Mouse (Mus musculus): ENCODE measurements around the gene Sema4d.
"Not testable (repeated sequence)": the region's sequence is repeated elsewhere in the genome, so short reads cannot be mapped to it uniquely, and the experiment has no call there.

The Sema4d gene

GRCm38 (mm10) chr13:51793425-51793891 is at the start of gene Sema4d:
Sema4d (minus strand) TSS chr13:51793747.
- DNase-seq (ENCODE audit: low read depth) = peak; percentile 79

- no peak for DNase-seq (ENCODE audit: low read depth)
Observed at GRCm38 (mm10) chr13:51843298-51843697, 49.8 kb upstream of the Sema4d start.

GRCm38 (mm10) chr13:51842773-51843172 is 49.2 kb upstream of the Sema4d start:
- DNase-seq (ENCODE audit: low read depth) = no peak

DNA sequence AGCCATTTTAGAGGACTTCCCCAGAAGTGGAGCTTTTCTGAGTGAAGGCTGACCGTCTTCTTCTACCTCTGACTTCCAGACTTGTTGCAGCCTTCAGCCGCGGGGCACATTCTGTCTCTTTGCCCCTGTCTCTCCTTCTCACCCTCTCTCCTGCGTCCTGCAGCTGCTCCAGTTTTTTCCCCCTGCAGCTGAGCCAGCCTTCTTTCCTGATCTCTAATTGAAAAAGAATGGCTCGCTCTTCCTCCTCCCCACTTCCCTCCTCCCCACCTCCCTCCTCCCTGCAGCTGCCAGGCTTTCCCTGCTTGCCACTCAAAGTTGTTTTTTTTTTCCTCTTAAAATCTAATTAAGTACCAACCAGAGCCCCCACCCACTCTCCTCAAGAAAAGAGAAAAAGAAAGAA is 48.6 kb upstream of the Sema4d start:
- no peak for DNase-seq (ENCODE audit: low read depth)

GRCm38 (mm10) chr13:51841541-51842115 is 48.1 kb upstream of the Sema4d start:
- DNase-seq (ENCODE audit: low read depth) = no peak

DNA sequence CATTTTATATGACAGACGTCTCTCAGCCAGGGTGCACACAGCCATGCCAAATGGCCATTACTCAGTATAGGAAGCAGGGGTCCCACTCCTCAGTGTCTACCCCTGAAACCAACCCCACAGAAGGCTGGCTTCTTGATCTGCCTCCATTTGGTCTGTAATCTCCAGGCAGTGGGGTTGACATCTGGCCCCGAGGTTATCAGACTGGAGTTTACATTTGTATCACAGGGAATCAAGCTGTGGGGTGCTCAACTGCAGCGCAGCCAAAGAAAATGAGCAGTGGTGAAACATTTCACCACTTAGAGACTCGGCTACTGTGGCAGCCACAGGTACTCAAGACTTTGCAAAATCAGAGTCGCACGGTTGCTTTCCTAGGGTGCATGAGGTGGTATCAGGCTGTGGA is 47.2 kb upstream of the Sema4d start:
- no peak for DNase-seq (ENCODE audit: low read depth)

DNA sequence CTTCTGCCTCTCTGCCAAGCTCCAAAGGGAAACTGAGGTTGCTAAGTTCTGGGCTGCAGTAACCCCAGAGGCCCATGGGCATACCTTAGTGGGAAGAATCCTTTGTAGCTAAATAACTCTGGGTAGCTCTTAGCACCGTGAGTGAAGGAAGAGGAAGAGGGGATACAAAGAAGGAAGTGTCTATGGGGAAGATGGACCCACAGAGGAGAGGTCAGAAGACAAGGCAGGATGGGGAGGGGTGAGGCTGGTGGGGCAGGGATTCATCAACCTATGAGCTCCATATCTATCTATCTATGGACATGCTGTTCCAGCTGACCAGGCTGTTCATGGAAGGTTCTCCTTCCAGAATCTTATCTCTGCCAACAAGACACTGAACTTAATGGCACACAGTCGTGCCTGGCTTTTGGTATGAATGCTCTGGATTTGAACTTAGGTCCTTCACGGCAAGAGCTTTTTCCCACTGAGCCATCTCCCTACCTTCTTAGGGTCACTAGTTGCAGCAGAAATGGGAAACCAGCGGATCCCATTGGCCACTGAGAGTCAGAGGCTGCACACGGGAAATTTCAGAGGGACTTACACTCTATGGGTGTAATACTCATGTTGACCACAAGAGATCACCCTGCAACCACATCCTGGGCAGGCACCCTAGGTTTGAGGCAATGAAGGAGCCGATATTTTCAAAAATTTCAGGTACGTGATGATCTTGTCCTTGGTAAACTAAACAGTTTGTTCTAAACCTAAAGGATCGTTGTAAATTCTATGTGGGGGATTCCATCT is 45.9 kb upstream of the Sema4d start:
- peak; percentile 84 for DNase-seq (ENCODE audit: low read depth)

DNA sequence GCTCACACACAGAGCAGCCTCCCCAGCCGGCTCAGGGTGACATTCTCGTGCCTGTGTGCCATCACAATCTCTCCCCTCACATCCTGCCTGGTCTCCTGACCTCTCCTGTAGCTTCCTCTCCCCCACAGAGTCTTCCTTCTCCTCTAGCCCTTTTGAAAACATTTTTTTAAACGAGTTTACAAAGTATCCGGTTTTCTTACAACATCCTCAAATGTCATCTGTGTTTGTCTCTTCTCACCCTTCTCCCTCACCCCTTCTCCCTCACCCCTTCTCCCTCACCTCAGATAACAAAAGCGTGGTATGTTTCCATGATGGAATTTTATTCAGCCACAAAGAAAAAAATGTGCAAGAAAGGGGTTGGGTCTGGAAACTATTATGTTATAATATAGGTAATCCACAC is 43.9 kb upstream of the Sema4d start:
- DNase-seq (ENCODE audit: low read depth) = no peak

- DNase-seq (ENCODE audit: low read depth) = not testable (repeated sequence)
Observed at GRCm38 (mm10) chr13:51835208-51835607, 41.7 kb upstream of the Sema4d start.

DNA sequence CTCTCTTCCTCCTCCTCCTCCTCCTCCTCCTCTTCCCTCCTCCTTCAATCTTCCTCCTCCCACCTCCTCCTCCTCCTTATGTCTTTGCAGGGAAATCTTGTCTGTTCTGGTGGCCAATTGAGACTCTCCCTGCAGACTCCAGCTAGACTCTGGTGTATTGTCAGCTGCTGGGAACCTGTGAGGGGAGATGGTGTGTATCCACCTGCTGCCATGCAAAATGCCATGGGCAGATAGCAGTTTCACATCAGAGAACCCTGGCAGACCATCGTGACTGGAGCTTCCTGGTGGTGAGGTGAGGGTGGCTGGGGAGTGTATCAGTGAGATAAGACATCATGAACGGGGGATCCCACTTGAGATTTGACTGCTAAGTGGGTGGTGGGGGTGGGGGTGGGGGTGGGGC is 41.0 kb upstream of the Sema4d start:
- no peak for DNase-seq (ENCODE audit: low read depth)

DNA sequence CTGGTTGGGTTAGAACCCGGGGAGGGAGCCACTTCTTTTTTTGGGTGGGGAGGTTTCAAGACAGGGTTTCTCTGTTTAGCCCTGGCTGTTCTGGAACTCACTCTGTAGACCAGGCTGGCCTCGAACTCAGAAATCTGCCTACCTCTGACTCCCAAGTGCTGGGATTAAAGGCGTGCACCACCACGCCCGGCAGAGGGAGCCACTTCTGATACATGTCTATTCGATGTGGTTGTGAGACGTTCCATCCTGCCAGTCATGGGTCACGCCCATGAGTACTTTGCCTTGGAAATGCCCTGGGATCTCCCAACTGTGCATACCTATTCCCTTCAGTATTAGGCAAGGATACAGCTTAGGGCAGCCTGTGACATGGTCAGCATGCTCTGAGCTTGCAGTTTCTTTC is 40.5 kb upstream of the Sema4d start:
- not testable (repeated sequence) for DNase-seq (ENCODE audit: low read depth)

DNA sequence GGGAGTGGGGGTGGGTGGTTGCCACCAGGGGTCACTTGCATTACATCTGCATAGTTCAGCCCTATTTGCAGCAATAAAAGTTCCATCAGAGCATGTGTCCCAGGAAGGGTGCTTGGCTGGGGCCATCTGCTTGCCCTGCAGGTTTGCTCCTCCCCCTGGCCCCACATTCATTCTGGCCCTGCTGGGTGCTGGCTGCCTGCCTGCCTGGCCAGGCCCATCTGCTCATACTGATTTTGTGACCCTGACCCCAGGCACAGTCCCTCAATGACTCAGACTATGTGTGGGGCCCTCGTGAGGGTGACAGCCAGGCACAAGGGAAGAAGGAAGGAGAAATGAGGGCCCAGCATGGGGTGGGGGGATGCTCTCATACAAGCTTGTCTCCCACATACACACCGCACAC is 40.1 kb upstream of the Sema4d start:
- DNase-seq (ENCODE audit: low read depth) = no peak

GRCm38 (mm10) chr13:51832491-51832890 is 38.9 kb upstream of the Sema4d start:
- no peak for DNase-seq (ENCODE audit: low read depth)

- peak; percentile 81 for DNase-seq (ENCODE audit: low read depth)
Observed at GRCm38 (mm10) chr13:51830744-51831450, 37.4 kb upstream of the Sema4d start.

- DNase-seq (ENCODE audit: low read depth) = no peak
Observed at GRCm38 (mm10) chr13:51823822-51824495, 30.4 kb upstream of the Sema4d start.

- no peak for DNase-seq (ENCODE audit: low read depth)
Observed at GRCm38 (mm10) chr13:51821988-51822387, 28.4 kb upstream of the Sema4d start.

DNA sequence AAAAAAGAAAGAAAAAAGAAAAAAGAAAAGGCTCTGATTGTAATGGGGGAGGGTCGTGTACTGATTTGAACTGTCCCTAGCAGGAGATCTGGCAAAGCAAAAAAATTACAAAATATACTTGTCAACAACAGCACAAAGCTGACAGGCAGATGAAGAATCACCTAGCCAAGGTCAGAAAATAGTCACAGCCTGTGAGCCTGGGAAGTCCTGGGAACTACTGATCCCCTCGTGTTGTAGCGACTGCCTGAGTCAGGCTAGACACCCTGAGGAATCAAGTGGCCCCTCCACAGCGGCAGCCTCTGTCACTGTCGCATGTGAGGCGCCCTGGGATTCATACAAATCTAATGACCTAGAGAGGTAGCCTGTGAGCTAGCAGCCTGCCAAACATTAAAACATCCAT is 25.8 kb upstream of the Sema4d start:
- no peak for DNase-seq (ENCODE audit: low read depth)

DNA sequence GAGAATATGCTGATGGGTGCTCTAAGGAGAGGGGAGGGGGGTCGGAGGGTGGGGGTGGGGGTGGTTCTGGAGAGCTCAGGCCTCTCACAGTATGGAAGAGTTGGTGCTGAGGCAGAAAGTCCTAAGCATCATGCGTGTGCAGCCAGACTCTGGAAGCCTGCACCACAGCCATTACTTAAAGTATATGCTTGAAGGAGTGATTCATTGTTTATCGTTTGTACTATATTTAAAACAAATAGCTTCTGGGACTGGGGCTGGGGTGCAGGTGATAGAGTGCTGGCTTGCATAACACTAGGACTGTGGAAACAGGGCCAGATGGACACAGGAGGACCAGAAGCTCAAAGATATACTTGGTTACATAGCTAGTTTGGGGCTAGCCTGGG is 25.4 kb upstream of the Sema4d start:
- no peak for DNase-seq (ENCODE audit: low read depth)

DNA sequence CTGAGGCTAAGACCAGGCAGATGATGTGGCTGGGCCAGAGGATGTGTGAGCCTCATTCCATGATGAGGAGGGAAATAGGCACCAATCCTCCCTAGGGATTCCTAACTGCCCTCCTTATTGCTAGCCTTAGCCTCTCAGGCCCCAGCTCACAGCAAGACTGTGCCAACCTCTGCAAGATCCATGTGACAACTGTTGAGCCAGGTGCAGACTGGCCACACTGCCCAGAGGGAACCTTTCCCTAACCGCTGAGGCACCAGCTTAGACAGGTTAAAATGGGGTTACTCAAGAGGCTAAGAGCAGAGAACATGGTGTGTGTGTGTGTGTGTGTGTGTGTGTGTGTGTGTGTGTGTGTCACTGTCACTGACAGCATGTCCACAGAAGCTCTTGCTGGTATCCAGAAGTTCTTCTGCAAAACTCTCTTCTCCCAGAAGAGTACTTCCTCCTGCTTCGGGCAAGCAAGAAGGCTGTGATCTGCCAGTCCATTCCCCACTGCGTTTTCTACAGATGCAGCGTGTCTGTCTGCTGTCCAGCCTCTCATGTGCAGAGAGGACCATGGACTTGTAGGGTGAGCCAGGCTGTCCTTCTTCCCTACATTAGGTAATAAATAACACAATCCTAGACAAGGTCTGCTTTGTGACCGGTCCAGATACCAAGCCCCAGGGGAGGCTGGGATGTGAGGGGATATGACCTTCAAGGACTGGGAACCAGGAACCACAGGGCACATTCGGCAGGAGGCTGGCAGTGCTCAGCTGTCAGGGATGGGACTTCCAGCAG is 24.8 kb upstream of the Sema4d start:
- no peak for DNase-seq (ENCODE audit: low read depth)

- DNase-seq (ENCODE audit: low read depth) = no peak
Observed at GRCm38 (mm10) chr13:51816559-51817041, 23.1 kb upstream of the Sema4d start.

DNA sequence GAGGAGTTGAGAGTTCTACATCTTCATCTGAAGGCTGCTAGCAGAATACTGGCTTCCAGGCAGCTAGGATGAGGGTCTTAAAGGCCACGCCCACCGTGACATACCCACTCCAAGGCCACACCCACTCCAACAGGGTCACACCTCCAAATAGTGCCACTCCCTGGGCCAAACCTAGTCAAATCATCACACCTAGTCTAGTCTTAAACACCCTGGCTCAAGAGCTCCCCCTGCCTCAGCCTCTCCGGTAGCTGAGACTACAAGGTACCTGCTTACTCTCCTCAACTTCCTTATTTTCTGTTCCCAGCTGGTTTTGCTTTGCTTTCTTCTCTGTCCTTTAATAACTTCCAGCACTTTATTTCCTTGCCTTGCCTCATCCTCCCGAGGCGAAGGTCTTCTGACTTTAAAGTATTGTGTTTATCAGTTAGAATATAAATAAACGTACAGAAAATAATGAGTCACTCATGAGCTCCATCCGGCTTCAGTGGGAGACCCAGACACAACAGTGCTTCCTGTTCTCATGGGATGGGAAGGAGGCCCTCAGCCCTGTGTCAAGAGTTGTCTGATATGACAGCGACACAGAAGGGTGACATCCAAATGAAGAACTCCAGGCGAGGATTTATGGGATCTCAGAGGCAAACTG is 22.4 kb upstream of the Sema4d start:
- peak; percentile 89 for DNase-seq (ENCODE audit: low read depth)
